In genomic region chr19:16113295-16113694, GRCm38 (mm10) we compare ENCODE assay signal across 9 mouse cellular contexts. TPM values are rescaled to one million over a fixed set of nuclear protein-coding genes. Genes with fewer than 3 reads are reported as not detected.
DNase-seq lines count a peak whose midpoint lies in the region; ATAC-seq and TF ChIP-seq lines count a peak whose summit lies in the region.
"Had no signal": no experiment of that assay in that cellular context is flagged by ENCODE, and none has a peak within 500 bp of the region (broad histone marks: within the 10 kb centered on the region; RNA-seq: fewer than 3 reads in every experiment).

No protein-coding gene starts in this region.

- H3K4me3 ChIP-seq in lung, adult 2 months (replicated peaks; ENCODE audit: extremely low read depth, low read depth, low read length): no peak overlapping the region
- H3K4me3 ChIP-seq: heart, embryonic 15.5 days had no signal

- H3K4me1 ChIP-seq in lung, adult 2 months (ENCODE audit: control insufficient read depth, insufficient read depth, low read length): no peaks in the 10 kb centered on the region; the same call in 1 of the 2 replicates

- TF ChIP-seq CTCF in lung, adult 2 months (IDR thresholded peaks at IDR 0.05; ENCODE audit: insufficient read depth, low read length): no peak

- WGBS in lung, adult 2 months: 60% methylated on average over 1 of the region's 1 CpGs

- no peak for TF ChIP-seq POLR2A in lung, adult 2 months (IDR thresholded peaks at IDR 0.05; ENCODE audit: borderline replicate concordance, extremely low read depth, low read depth, low read length)

- peak; percentile 20 for DNase-seq in gastrocnemius, postnatal 25 days
- no peak for DNase-seq in gastrocnemius, adult 18-20 months (ENCODE audit: low spot score)
- peak; percentile 38 for DNase-seq in lung, postnatal 10 days
- no peak for DNase-seq in lung, adult 2 months
- peak; percentile 95 to 98 for DNase-seq in cerebellum, postnatal 14 days
- peak; percentile 79 for DNase-seq in kidney, postnatal 14 days
- DNase-seq in spleen, adult 12 weeks (ENCODE audit: low spot score): no peak

- ATAC-seq in activated CD4-positive, CD25-positive, alpha-beta regulatory T cell, adult 4 months: no peak

RNA-seq across cellular contexts. Expression of gene Gnaq, which starts 19.3 kb away (rescaled TPM):
- 10 to 100 TPM; 11.6 to 11.8 TPM for total RNA-seq in gastrocnemius, postnatal 25 days (2021)
- 10 to 100 TPM; 11.9 to 14.9 TPM for total RNA-seq in gastrocnemius, adult 18-20 months (2021)
- polyA plus RNA-seq in lung, adult 2 months (2012; rRNA removed): 23.0 and 34.0 TPM in 2 replicates
- 10 to 100 TPM; 18.3 to 23.3 TPM for polyA plus RNA-seq in activated CD4-positive, CD25-positive, alpha-beta regulatory T cell, adult 4 months (2017; shearing (Covaris generic))

Comparison
In these comparisons a context has a peak if more than half of its experiments do, and no peak if none do; other contexts are left out.
1. DNase-seq: peak in gastrocnemius, postnatal 25 days (single experiment), lung, postnatal 10 days (single experiment), cerebellum, postnatal 14 days (2 of 2) and kidney, postnatal 14 days (single experiment); none in gastrocnemius, adult 18-20 months (single experiment), lung, adult 2 months (single experiment) and spleen, adult 12 weeks (single experiment).